Mouse (Mus musculus) forebrain, embryonic 15.5 days (tissue): Measurements from ENCODE around the gene Klhl15. TPM values are rescaled to one million over a fixed set of nuclear protein-coding genes. Genes with fewer than 3 reads are reported as not detected.
A peak's percentile ranks its signal among the peaks of the same experiment; 100 is the strongest.
"Not testable (repeated sequence)": the region's sequence is repeated elsewhere in the genome, so short reads cannot be mapped to it uniquely, and the experiment has no call there.

ENCODE experiments used
- ATAC-seq: fragments of 200-750 bp; cut with Nextera tagmentation; replicated peaks from 2 replicates; pipeline ENCODE4 v1.8.0; 2017; ENCODE audit warnings: mild to moderate bottlenecking, moderate TSS enrichment, moderate library complexity
- H3K27ac ChIP-seq: fragments of 300-500 bp; sonication (generic); replicated peaks from 2 replicates; pipeline ENCODE4 v1.5.1; 2015; ENCODE audit warnings: mild to moderate bottlenecking, inconsistent platforms
- H3K27me3 ChIP-seq: fragments of 300-500 bp; sonication (generic); 2 replicates; pipeline ENCODE4 v1.6.1; 2015; ENCODE audit warnings: inconsistent platforms
- H3K36me3 ChIP-seq: fragments of 300-500 bp; sonication (generic); 2 replicates; pipeline ENCODE4 v1.6.1; 2015; ENCODE audit warnings: mild to moderate bottlenecking, inconsistent platforms
- H3K4me1 ChIP-seq: fragments of 300-500 bp; sonication (generic); 2 replicates; pipeline ENCODE4 v1.6.1; 2015; ENCODE audit warnings: inconsistent platforms
- H3K4me2 ChIP-seq: fragments of 300-500 bp; sonication (generic); replicated peaks from 2 replicates; pipeline ENCODE4 v1.6.1; 2015; ENCODE audit warnings: mild to moderate bottlenecking, inconsistent platforms
- H3K4me3 ChIP-seq: fragments of 300-500 bp; sonication (generic); 2 replicates; pipeline ENCODE4 v1.5.1; 2015; ENCODE audit warnings: mild to moderate bottlenecking, inconsistent platforms
- H3K9ac ChIP-seq: fragments of 300-500 bp; sonication (generic); replicated peaks from 2 replicates; pipeline ENCODE4 v1.6.1; 2015; ENCODE audit warnings: mild to moderate bottlenecking, inconsistent platforms
- H3K9me3 ChIP-seq: fragments of 300-500 bp; sonication (generic); 2 replicates; pipeline ENCODE4 v1.6.1; 2016; ENCODE audit warnings: inconsistent platforms
- WGBS: fragments of 180-500 bp; shearing (Covaris S2); methylation state at CpG from one replicate; pipeline ENCODE4 v1.1.7; 2015; ENCODE audit warnings: mixed read lengths; 5-methylcytosine and 5-hydroxymethylcytosine counted together
- polyA plus RNA-seq: library from polyadenylated mRNA; unstranded; fragments of >200 nt; fragmentation: Nextera tagmentation; extraction: Ambion mirVana; gene quantifications from 2 replicates; pipeline ENCODE4 v1.2.1, GENCODE M21; 2015

Gene Klhl15
- 9.5 TPM in 2 replicates for polyA plus RNA-seq

DNA sequence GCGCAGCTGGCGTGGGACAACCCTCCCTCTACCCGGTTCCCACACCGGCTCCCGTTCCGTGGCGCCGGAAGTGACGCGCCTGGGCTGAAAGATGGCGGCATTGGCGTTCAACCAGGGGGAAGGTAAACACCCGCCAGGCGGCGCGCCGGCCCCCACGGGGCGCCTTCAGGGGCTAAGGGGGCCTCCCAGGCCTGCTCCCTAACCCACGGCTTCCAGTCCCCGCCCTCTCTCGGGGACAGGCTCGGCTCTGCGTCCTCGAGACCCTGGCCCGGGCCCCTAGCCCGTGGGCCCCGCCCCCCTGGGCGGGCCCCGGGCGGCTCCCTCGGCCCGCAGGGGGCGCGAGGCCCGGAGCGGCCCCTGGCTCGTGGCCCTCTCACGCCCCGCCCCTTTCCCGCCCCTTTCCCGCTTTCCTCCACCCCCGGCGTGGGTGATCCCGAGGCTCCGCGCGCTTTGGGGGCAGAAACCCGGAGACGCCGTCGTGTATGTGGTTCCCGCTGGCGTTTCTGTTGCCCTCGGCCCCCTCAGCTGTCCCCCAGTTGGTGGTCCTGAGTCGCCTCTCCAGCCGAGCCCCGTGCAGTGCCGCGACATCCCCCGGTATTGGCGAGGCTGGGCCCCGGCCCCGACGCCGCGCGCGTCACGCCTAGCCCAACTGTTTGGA lies at the start of gene Klhl15:
TSS of gene Klhl15 (plus strand) at position 68 of the 658 bp plus-strand sequence.
- Histone ChIP-seq H3K27ac (peak within 1 kb of the TSS; percentile 92), H3K9me3 (no peaks in the 10 kb centered on the region), H3K4me3 (peak within 1 kb of the TSS; percentile 75), H3K36me3 (no peaks in the 10 kb centered on the region), H3K4me1 (no peaks in the 10 kb centered on the region), H3K4me2 (peak within 1 kb of the TSS; percentile 53), H3K9ac (peak within 1 kb of the TSS; percentile 69), H3K27me3 (peaks cover 28% of the 10 kb centered on the region; the same call in 1 of the 2 replicates)
- 9% methylated on average over 42 of the region's 70 CpGs for WGBS
- peak; percentile 96 for ATAC-seq

GRCm38 (mm10) chrX:94185156-94185555 lies 49.2 kb upstream of the Klhl15 start:
- no peak for ATAC-seq
- Histone ChIP-seq H3K27me3 (peaks cover 11% of the 10 kb centered on the region), H3K9ac (no peak overlapping the region), H3K27ac (no peak overlapping the region), H3K9me3 (no peaks in the 10 kb centered on the region), H3K4me2 (no peak overlapping the region), H3K4me1 (no peaks in the 10 kb centered on the region), H3K4me3 (no peak overlapping the region), H3K36me3 (no peaks in the 10 kb centered on the region)
- WGBS, result 65% methylated on average over 1 of the region's 1 CpGs

DNA sequence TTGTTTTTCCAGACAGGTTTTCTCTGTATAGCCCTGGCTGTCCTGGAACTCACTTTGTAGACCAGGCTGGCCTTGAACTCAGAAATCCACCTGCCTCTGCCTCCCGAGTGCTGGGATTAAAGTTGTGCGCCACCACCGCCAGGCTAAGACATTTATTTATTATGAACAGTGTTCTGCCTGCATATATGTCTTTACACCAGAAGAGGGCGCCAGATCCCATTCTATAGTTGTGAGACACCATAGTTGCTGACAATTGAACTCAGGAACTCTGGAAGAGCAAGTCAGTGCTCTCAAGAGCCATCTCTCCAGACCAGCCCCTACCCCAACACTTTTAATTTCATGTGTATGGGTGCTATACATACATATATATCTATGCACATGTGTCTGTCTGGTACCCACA lies 40.5 kb upstream of the Klhl15 start:
- peaks cover 61% of the 10 kb centered on the region for H3K36me3 ChIP-seq
- not testable (repeated sequence) for ATAC-seq, H3K9ac ChIP-seq, H3K9me3 ChIP-seq, H3K4me1 ChIP-seq, H3K4me3 ChIP-seq, H3K27ac ChIP-seq, H3K27me3 ChIP-seq, H3K4me2 ChIP-seq
- 68% methylated on average over 4 of the region's 4 CpGs for WGBS

DNA sequence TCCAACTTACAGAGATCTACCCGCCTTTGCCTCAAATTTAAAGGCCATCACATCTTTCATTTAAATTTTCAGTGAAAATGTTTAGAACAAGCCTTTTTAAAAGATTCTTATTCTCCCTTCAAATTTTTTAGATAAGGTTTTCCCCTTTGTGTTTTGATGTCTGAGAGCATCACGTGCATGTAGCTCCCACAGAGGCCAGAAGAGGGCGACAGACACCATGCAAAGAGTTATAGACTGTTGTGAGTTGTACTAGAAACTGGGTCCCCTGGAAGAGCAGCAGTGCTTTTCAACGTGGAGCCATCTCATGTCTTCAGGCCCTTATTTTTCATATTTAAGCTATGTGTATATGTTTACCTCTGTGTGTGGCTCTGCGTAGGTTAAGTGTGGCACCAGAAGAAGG lies 36.6 kb upstream of the Klhl15 start:
- Histone ChIP-seq H3K4me2 (no peak overlapping the region), H3K9me3 (no peaks in the 10 kb centered on the region), H3K27ac (no peak overlapping the region), H3K36me3 (peaks cover 79% of the 10 kb centered on the region), H3K4me1 (no peaks in the 10 kb centered on the region), H3K27me3 (no peaks in the 10 kb centered on the region), H3K9ac (no peak overlapping the region), H3K4me3 (no peak overlapping the region)
- 85% methylated on average over 5 of the region's 5 CpGs for WGBS
- no peak for ATAC-seq

DNA sequence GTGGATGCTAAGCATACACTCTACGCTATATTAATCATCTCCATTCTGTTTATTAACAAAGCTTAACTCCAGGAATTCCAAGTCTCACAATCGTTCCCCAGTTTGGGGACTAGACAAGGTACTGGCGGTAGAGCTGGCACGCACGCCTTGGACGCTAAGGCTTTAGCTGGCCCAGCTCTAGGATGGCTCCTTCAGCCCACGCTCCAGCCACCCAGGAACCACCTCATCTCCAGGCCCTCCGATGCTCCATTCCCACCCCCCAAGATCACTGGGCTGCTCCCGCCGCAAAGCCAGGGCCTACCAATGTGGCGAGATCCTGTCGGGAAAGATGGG lies 22.2 kb upstream of the Klhl15 start:
- WGBS, result 0% methylated on average over 12 of the region's 12 CpGs
- peak overlapping the region; percentile 87 for H3K9ac ChIP-seq
- peak overlapping the region; percentile 89 for H3K4me3 ChIP-seq
- no peaks in the 10 kb centered on the region for H3K27me3 ChIP-seq
- no peak; the same call in 1 of the 2 replicates for ATAC-seq
- H3K4me2 ChIP-seq, result peak overlapping the region; percentile 64
- H3K9me3 ChIP-seq, result no peaks in the 10 kb centered on the region
- H3K36me3 ChIP-seq, result peaks cover 28% of the 10 kb centered on the region
- peak overlapping the region; percentile 89 for H3K27ac ChIP-seq
- peaks cover 9% of the 10 kb centered on the region; the same call in 1 of the 2 replicates for H3K4me1 ChIP-seq

DNA sequence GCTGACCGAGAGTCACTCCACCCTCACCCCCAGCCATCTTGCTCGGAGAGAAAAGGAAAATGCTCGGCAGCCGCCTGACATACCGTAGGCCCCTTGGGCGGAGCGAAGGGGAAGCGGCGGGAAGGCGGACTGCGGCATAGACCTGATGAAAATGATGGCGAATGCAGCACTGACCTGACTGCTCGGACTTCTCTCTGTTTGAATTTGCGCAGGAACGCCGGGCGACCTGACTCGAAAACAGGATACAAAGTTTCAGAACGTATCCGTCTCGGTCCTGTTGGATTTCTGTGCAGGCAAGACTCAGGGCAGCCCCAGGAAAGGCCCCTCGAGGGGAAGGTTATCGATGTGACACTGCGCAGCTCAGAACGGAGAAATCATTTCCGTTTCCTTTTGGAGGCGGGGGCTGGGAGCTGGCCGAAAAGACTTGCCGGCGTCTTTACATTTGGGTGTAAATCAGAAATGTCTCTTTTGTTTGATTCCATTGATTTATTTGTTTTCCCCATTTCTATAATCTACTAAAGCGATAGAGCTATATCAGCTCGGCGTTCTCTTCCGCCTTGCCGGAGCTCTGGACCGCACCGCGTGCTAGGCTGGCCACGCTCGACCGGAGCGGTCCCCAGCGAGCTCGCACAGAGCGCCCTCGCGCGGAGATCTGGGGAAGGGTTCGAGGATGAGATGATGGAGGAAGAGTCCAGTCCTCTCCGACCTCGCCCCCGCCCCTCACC lies 21.6 kb upstream of the Klhl15 start, which contains the start of gene Eif2s3x:
TSS of gene Eif2s3x (minus strand) at position 266 of the 725 bp plus-strand sequence.
- no peaks in the 10 kb centered on the region for H3K27me3 ChIP-seq

GRCm38 (mm10) chrX:94213384-94213783 lies 21.0 kb upstream of the Klhl15 start:
- peaks cover 16% of the 10 kb centered on the region for H3K36me3 ChIP-seq
- no peaks in the 10 kb centered on the region for H3K9me3 ChIP-seq
- WGBS, result 10% methylated on average over 7 of the region's 7 CpGs
- peak overlapping the region; percentile 89 for H3K4me3 ChIP-seq
- H3K4me1 ChIP-seq, result peaks cover 9% of the 10 kb centered on the region; the same call in 1 of the 2 replicates
- H3K27ac ChIP-seq, result peak overlapping the region; percentile 89
- H3K9ac ChIP-seq, result peak overlapping the region; percentile 51
- no peaks in the 10 kb centered on the region for H3K27me3 ChIP-seq
- ATAC-seq, result no peak; the same call in 1 of the 2 replicates
- peak overlapping the region; percentile 50 for H3K4me2 ChIP-seq

More for the DNA sequence above, 21.6 kb upstream of the Klhl15 start, which contains the start of gene Eif2s3x:
- peak within 1 kb of the TSS; percentile 64 for H3K4me2 ChIP-seq
- peak within 1 kb of the TSS; percentile 89 for H3K27ac ChIP-seq
- peak within 1 kb of the TSS; percentile 87 for H3K9ac ChIP-seq
- peaks cover 9% of the 10 kb centered on the region; the same call in 1 of the 2 replicates for H3K4me1 ChIP-seq
- peaks cover 23% of the 10 kb centered on the region for H3K36me3 ChIP-seq
- ATAC-seq, result peak; percentile 95
- no peaks in the 10 kb centered on the region for H3K9me3 ChIP-seq
- WGBS, result under 1% methylated on average over 52 of the region's 52 CpGs
- peak within 1 kb of the TSS; percentile 89 for H3K4me3 ChIP-seq

DNA sequence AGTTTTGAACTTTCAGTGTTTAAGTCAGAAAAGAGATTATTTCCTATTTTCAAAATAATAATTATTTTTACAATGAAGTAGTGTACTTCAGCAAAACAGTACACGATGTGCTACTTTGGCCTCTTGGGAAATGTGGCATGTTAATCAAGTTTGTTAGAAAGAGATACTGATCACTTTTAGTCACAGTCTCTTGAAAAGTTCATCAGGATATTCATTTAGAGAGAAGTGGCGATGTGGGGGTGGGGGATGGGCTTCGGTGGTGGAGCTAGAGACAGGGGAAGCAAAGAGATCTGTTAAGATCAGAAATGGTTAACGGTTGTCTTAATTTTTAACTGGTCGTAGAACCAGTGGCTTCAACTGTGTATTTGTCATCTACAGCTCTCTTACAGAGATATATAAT lies 967 bp upstream of the Klhl15 start:
- H3K27me3 ChIP-seq, result peaks cover 28% of the 10 kb centered on the region; the same call in 1 of the 2 replicates

DNA sequence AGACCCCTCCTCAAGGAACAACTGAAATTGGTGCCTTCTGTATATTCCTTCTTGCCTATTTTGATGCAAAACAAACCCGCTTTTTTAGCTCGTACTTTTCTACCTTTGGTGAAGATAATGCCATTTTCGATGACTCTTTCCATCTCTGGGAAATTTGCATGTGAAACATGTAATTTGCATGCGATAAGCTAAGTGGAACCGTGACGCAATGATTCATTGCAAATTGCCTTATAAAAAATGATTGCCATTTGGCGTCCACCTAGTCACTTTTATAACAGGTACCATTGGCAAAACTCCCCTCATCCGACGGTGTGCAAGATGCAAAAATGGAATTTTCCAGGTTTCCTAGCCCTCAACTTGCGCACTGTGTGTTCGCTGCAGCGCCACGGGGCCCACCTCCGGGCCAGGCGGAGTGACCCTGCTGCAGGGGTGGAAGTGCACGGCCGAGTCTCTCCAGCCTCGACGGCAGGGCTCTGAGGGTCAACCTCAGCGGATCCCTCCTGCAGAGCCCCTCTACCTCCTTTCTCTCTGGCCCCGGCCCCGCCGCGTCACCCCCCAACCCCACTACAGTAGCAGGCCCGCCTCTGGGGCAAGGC lies 365 bp upstream of the Klhl15 start:
- Histone ChIP-seq H3K9me3 (no peaks in the 10 kb centered on the region), H3K4me3 (peak overlapping the region; percentile 75), H3K9ac (peak overlapping the region; percentile 69), H3K27ac (peak overlapping the region; percentile 92), H3K4me2 (peak overlapping the region; percentile 53), H3K4me1 (no peaks in the 10 kb centered on the region), H3K36me3 (no peaks in the 10 kb centered on the region), H3K27me3 (peaks cover 28% of the 10 kb centered on the region; the same call in 1 of the 2 replicates)
- WGBS, result 17% methylated on average over 24 of the region's 25 CpGs
- ATAC-seq, result no peak

More for the DNA sequence above, 967 bp upstream of the Klhl15 start:
- no peaks in the 10 kb centered on the region for H3K9me3 ChIP-seq
- H3K4me3 ChIP-seq, result no peak overlapping the region
- no peak overlapping the region for H3K9ac ChIP-seq
- WGBS, result 37% methylated on average over 5 of the region's 5 CpGs
- ATAC-seq, result no peak
- no peak overlapping the region for H3K27ac ChIP-seq
- H3K4me2 ChIP-seq, result no peak overlapping the region
- no peaks in the 10 kb centered on the region for H3K36me3 ChIP-seq
- no peaks in the 10 kb centered on the region for H3K4me1 ChIP-seq

GRCm38 (mm10) chrX:94235190-94235555 lies 774 bp downstream of the Klhl15 start:
- 15% methylated on average over 35 of the region's 35 CpGs for WGBS
- Histone ChIP-seq H3K27me3 (peaks cover 28% of the 10 kb centered on the region; the same call in 1 of the 2 replicates), H3K9me3 (no peaks in the 10 kb centered on the region)

GRCm38 (mm10) chrX:94235601-94236000 lies 1.2 kb downstream of the Klhl15 start:
- Histone ChIP-seq H3K9me3 (no peaks in the 10 kb centered on the region), H3K4me2 (peak overlapping the region; percentile 53), H3K9ac (peak overlapping the region; percentile 69), H3K4me1 (no peaks in the 10 kb centered on the region), H3K27ac (no peak overlapping the region), H3K4me3 (peak overlapping the region; percentile 75), H3K36me3 (no peaks in the 10 kb centered on the region), H3K27me3 (peaks cover 25% of the 10 kb centered on the region; the same call in 1 of the 2 replicates)
- ATAC-seq, result no peak
- WGBS, result 36% methylated on average over 12 of the region's 12 CpGs

More at GRCm38 (mm10) chrX:94235190-94235555, 774 bp downstream of the Klhl15 start:
- ATAC-seq, result peak; percentile 41
- peak overlapping the region; percentile 75 for H3K4me3 ChIP-seq
- H3K9ac ChIP-seq, result peak overlapping the region; percentile 69
- peak overlapping the region; percentile 53 for H3K4me2 ChIP-seq
- H3K27ac ChIP-seq, result peak overlapping the region; percentile 92
- no peaks in the 10 kb centered on the region for H3K4me1 ChIP-seq
- no peaks in the 10 kb centered on the region for H3K36me3 ChIP-seq

GRCm38 (mm10) chrX:94288923-94289322 lies 54.5 kb downstream of the Klhl15 start:
- Histone ChIP-seq H3K4me2 (no peak overlapping the region), H3K4me1 (no peaks in the 10 kb centered on the region), H3K9ac (no peak overlapping the region), H3K27me3 (peaks cover 7% of the 10 kb centered on the region), H3K36me3 (no peaks in the 10 kb centered on the region), H3K27ac (no peak overlapping the region), H3K9me3 (no peaks in the 10 kb centered on the region), H3K4me3 (no peak overlapping the region)
- 20% methylated on average over 2 of the region's 2 CpGs for WGBS
- ATAC-seq, result no peak
